17 mouse cellular contexts compared by ENCODE assay signal in the genomic region with DNA sequence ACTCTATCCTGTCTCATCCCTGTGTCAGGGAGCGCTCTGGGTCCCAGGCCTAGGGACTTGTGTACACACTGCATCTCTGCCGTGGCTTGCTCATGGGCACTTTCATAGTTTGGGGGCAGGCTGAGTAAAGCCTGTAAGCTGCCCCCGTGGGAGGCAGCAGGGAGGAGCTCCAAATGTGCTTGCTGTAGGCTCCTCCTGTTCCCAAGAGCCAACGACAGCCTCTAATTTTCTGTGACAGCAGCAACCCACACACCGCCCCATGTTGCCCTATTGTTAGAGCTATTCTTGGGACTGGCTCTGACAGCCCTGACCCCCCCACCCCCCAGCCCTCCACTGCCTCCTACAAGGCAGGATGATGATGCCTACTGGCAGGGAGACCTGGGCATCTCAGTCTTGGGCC. TPM values are rescaled to one million over a fixed set of nuclear protein-coding genes. Genes with fewer than 3 reads are reported as not detected.
DNase-seq lines count a peak whose midpoint lies in the region; ATAC-seq and TF ChIP-seq lines count a peak whose summit lies in the region.
"Had no signal": no experiment of that assay in that cellular context is flagged by ENCODE, and none has a peak within 500 bp of the region (broad histone marks: within the 10 kb centered on the region; RNA-seq: fewer than 3 reads in every experiment).

No protein-coding gene starts in this region.

- TF ChIP-seq CTCF in embryonic fibroblast, embryonic 13.5 days (IDR thresholded peaks at IDR 0.05; ENCODE audit: borderline replicate concordance, insufficient read depth, low read length): no peak
- no peak for TF ChIP-seq CTCF in olfactory bulb, adult 2 months (IDR thresholded peaks at IDR 0.05; ENCODE audit: insufficient read depth, low read depth, low read length)

- H3K9ac ChIP-seq in heart, embryonic 14.5 days (ENCODE audit: low read length): peak overlapping the region; percentile 64
- no peak overlapping the region for H3K9ac ChIP-seq in lung, embryonic 15.5 days
- H3K9ac ChIP-seq: liver, postnatal 0 days; neural tube, embryonic 12.5 days had no signal

- no peak for DNase-seq in heart, adult 11 months
- DNase-seq in lung, postnatal 25 days (ENCODE audit: low spot score): no peak
- no peak for DNase-seq in testis, postnatal 14 days (ENCODE audit: low spot score)
- no peak for DNase-seq in thymus, postnatal 36 days
- DNase-seq: adrenal gland, postnatal 14 days; embryo, embryonic 11 days; gastrocnemius, postnatal 10 days; kidney, adult 2 months; liver, postnatal 0 days; midbrain, embryonic 14.5 days; right cerebral cortex, postnatal 25 days had no signal

- no peak for TF ChIP-seq POLR2A in embryonic fibroblast, embryonic 13.5 days (IDR thresholded peaks at IDR 0.05; ENCODE audit: low read depth, low read length)
- 0 out of 2 replicates have a peak, but pooled peaks have one; percentile 43 for TF ChIP-seq POLR2A in olfactory bulb, adult 2 months (IDR thresholded peaks at IDR 0.05; ENCODE audit: insufficient read depth, low read depth, low read length)

- no peak overlapping the region for H3K4me3 ChIP-seq in heart, embryonic 14.5 days (ENCODE audit: control insufficient read depth in 1 of 2, insufficient read depth in 1 of 2, low read depth in 1 of 2, low read length in 2 of 2)
- no peak overlapping the region for H3K4me3 ChIP-seq in lung, embryonic 15.5 days
- no peak overlapping the region for H3K4me3 ChIP-seq in embryonic fibroblast, embryonic 13.5 days (ENCODE audit: insufficient read depth, low read length)
- no peak overlapping the region for H3K4me3 ChIP-seq in olfactory bulb, adult 2 months (ENCODE audit: insufficient read depth, low read depth, low read length)
- H3K4me3 ChIP-seq: neural tube, embryonic 12.5 days had no signal

- no peak overlapping the region for H3K4me2 ChIP-seq in heart, embryonic 14.5 days (ENCODE audit: low read length)
- no peak overlapping the region for H3K4me2 ChIP-seq in lung, embryonic 15.5 days
- H3K4me2 ChIP-seq: neural tube, embryonic 12.5 days had no signal

- 39% methylated on average over 5 of the region's 5 CpGs for WGBS in heart, embryonic 14.5 days
- 75% methylated on average over 5 of the region's 5 CpGs for WGBS in lung, embryonic 15.5 days
- 30% methylated on average over 5 of the region's 5 CpGs for WGBS in olfactory bulb, adult 2 months

- H3K4me1 ChIP-seq in heart, embryonic 14.5 days (ENCODE audit: control insufficient read depth in 2 of 2, insufficient read depth in 2 of 2, low read length in 2 of 2): peaks cover 35 to 55% of the 10 kb centered on the region in 2 experiments
- peaks cover 33% of the 10 kb centered on the region for H3K4me1 ChIP-seq in lung, embryonic 15.5 days
- no peaks in the 10 kb centered on the region; the same call in 1 of the 2 replicates for H3K4me1 ChIP-seq in embryonic fibroblast, embryonic 13.5 days (ENCODE audit: control insufficient read depth, insufficient read depth, low read length)
- peaks cover 83% of the 10 kb centered on the region for H3K4me1 ChIP-seq in olfactory bulb, adult 2 months (ENCODE audit: control insufficient read depth, insufficient read depth, low read length)

- H3K27ac ChIP-seq in heart, embryonic 14.5 days (replicated peaks in 1 of 2; ENCODE audit: control insufficient read depth in 1 of 2, insufficient read depth in 1 of 2, low read depth in 2 of 2, low read length in 2 of 2): peak overlapping the region; percentile 84 to 94
- peak overlapping the region; percentile 80 for H3K27ac ChIP-seq in lung, embryonic 15.5 days
- H3K27ac ChIP-seq in embryonic fibroblast, embryonic 13.5 days (ENCODE audit: insufficient read depth, low read length): peak overlapping the region; percentile 78; the same call in 1 of the 2 replicates
- peak overlapping the region; percentile 100 for H3K27ac ChIP-seq in olfactory bulb, adult 2 months (ENCODE audit: insufficient read depth, low read depth, low read length)
- H3K27ac ChIP-seq: neural tube, embryonic 12.5 days had no signal

- H3K9me3 ChIP-seq in heart, embryonic 14.5 days (ENCODE audit: control insufficient read depth, low read length): no peaks in the 10 kb centered on the region
- H3K9me3 ChIP-seq in lung, embryonic 15.5 days: no peaks in the 10 kb centered on the region
- H3K9me3 ChIP-seq: neural tube, embryonic 12.5 days had no signal

- no peak for ATAC-seq in heart, embryonic 14.5 days (ENCODE audit: insufficient number of reproducible peaks, insufficient read depth, low FRiP score, low read depth)
- ATAC-seq in lung, embryonic 15.5 days (ENCODE audit: borderline replicate concordance, extremely low read depth, low FRiP score, low TSS enrichment): no peak
- ATAC-seq: liver, postnatal 0 days had no signal

- H3K27me3 ChIP-seq in heart, embryonic 14.5 days (ENCODE audit: control insufficient read depth, insufficient read depth, low read length): no peaks in the 10 kb centered on the region
- no peaks in the 10 kb centered on the region for H3K27me3 ChIP-seq in lung, embryonic 15.5 days
- H3K27me3 ChIP-seq: CH12.LX; neural tube, embryonic 12.5 days had no signal

- peaks cover 17% of the 10 kb centered on the region for H3K36me3 ChIP-seq in heart, embryonic 14.5 days (ENCODE audit: control insufficient read depth, insufficient read depth, low read length)
- H3K36me3 ChIP-seq in lung, embryonic 15.5 days: peaks cover 6% of the 10 kb centered on the region; the same call in 1 of the 2 replicates

RNA-seq across cellular contexts. Expression of a gene that starts 4.1 kb away (rescaled TPM):
- polyA plus RNA-seq in heart, embryonic 14.5 days (2014; fragmentation: Nextera tagmentation; extraction: Ambion mirVana): 3.1 and 5.5 TPM in 2 replicates
- 11.1 and 13.7 TPM in 2 replicates for polyA plus RNA-seq in lung, embryonic 15.5 days (2015; fragmentation: Nextera tagmentation; extraction: Ambion mirVana)
- polyA plus RNA-seq in embryonic fibroblast, embryonic 13.5 days (2011; ENCODE audit: insufficient read length, low read depth, missing spikeins): 9.0 and 13.0 TPM in 2 replicates
- not detected in 2 replicates for polyA plus RNA-seq in olfactory bulb, adult 2 months (2012; ENCODE audit: insufficient read depth, insufficient read length, low replicate concordance, missing spikeins)

RNA-seq across cellular contexts. Expression of a gene that starts 9.9 kb away (rescaled TPM):
- 262 and 266 TPM in 2 replicates for polyA plus RNA-seq in heart, embryonic 14.5 days (2014; fragmentation: Nextera tagmentation; extraction: Ambion mirVana)
- polyA plus RNA-seq in lung, embryonic 15.5 days (2015; fragmentation: Nextera tagmentation; extraction: Ambion mirVana): 252 and 268 TPM in 2 replicates
- 43.8 and 84.3 TPM in 2 replicates for polyA plus RNA-seq in embryonic fibroblast, embryonic 13.5 days (2011; ENCODE audit: insufficient read length, low read depth, missing spikeins)
- 210 and 316 TPM in 2 replicates for polyA plus RNA-seq in olfactory bulb, adult 2 months (2012; ENCODE audit: insufficient read depth, insufficient read length, low replicate concordance, missing spikeins)

RNA-seq across cellular contexts. Expression of a gene that starts 31.1 kb away (rescaled TPM):
- 42.1 and 42.6 TPM in 2 replicates for polyA plus RNA-seq in heart, embryonic 14.5 days (2014; fragmentation: Nextera tagmentation; extraction: Ambion mirVana)
- polyA plus RNA-seq in lung, embryonic 15.5 days (2015; fragmentation: Nextera tagmentation; extraction: Ambion mirVana): 49.4 and 52.2 TPM in 2 replicates
- 29.3 and 35.9 TPM in 2 replicates for polyA plus RNA-seq in embryonic fibroblast, embryonic 13.5 days (2011; ENCODE audit: insufficient read length, low read depth, missing spikeins)
- polyA plus RNA-seq in olfactory bulb, adult 2 months (2012; ENCODE audit: insufficient read depth, insufficient read length, low replicate concordance, missing spikeins): not detected in 2 replicates

RNA-seq across cellular contexts. Expression of a gene that starts 31.1 kb away (rescaled TPM):
- 49.7 and 51.0 TPM in 2 replicates for polyA plus RNA-seq in heart, embryonic 14.5 days (2014; fragmentation: Nextera tagmentation; extraction: Ambion mirVana)
- 43.7 and 47.9 TPM in 2 replicates for polyA plus RNA-seq in lung, embryonic 15.5 days (2015; fragmentation: Nextera tagmentation; extraction: Ambion mirVana)
- polyA plus RNA-seq in embryonic fibroblast, embryonic 13.5 days (2011; ENCODE audit: insufficient read length, low read depth, missing spikeins): 29.9 and 38.2 TPM in 2 replicates
- polyA plus RNA-seq in olfactory bulb, adult 2 months (2012; ENCODE audit: insufficient read depth, insufficient read length, low replicate concordance, missing spikeins): not detected in 2 replicates
